ENCODE assay signal across 27 mouse cellular contexts in the genomic region with DNA sequence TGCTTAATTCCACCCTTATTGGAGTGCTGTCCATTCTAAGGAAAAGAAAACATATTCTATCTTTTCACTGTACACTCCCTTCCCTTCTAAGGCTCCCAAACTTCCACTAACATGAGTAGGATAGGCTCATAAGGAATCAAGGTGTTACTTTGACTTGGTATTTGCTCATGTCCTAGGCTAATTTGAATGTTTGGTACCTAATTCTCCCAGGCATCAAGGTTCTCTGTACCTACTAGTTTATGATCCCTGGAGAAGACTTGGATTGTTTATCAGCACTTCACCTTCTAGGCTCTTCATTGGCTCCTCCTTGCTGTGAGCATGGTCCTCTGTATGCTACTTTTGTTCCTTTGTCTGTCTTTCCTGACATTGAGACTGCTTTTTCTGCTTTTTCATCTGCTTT. TPM values are rescaled to one million over a fixed set of nuclear protein-coding genes. Genes with fewer than 3 reads are reported as not detected.
"Had no signal": no experiment of that assay in that cellular context is flagged by ENCODE, and none has a peak within 500 bp of the region (broad histone marks: within the 10 kb centered on the region; RNA-seq: fewer than 3 reads in every experiment).

A gene (plus strand): TSS at position 301 of the 400 bp plus-strand sequence.

- DNase-seq: heart, postnatal 10 days; heart, postnatal 14 days; heart, postnatal 36 days; heart, postnatal 4 days; kidney, adult 11 months; kidney, adult 18-20 months; kidney, adult 2 months; kidney, adult 8-10 months; kidney, adult 9 months; kidney, postnatal 10 days; kidney, postnatal 14 days; kidney, postnatal 25 days; kidney, postnatal 36 days; kidney, postnatal 4 days; layer of hippocampus, adult 9-11 months; layer of hippocampus, postnatal 36 days had no signal

RNA-seq across cellular contexts. Expression of the gene that starts here (rescaled TPM):
- total RNA-seq: heart, postnatal 10 days; heart, postnatal 14 days; heart, postnatal 25 days; heart, postnatal 36 days; heart, postnatal 4 days; hematopoietic stem cell, adult 5-6 weeks; hindbrain, postnatal 0 days; layer of hippocampus, adult 18-20 months; layer of hippocampus, adult 2 months; layer of hippocampus, adult 8-10 months; layer of hippocampus, postnatal 10 days; layer of hippocampus, postnatal 14 days; layer of hippocampus, postnatal 25 days; layer of hippocampus, postnatal 36 days; left cerebral cortex, adult 18-20 months; left cerebral cortex, adult 2 months had no signal
